Mouse (Mus musculus) myocyte (in vitro differentiated cells): ENCODE data around the gene Rhbdf1. TPM values are rescaled to one million over a fixed set of nuclear protein-coding genes. Genes with fewer than 3 reads are reported as not detected.

Experiments
- H3K27me3 ChIP-seq: one replicate; pipeline ENCODE4 v1.6.1; 2011; ENCODE audit not compliant: control insufficient read depth, insufficient read depth, insufficient read length
- H3K36me3 ChIP-seq: one replicate; pipeline ENCODE4 v1.6.1; 2011; ENCODE audit not compliant: control insufficient read depth, insufficient read depth
- H3K4me2 ChIP-seq: one replicate; pipeline ENCODE4 v1.6.1; 2011; ENCODE audit warnings: low read depth, control low read depth
- H3K4me3 ChIP-seq: one replicate; pipeline ENCODE4 v1.5.1; 2011; ENCODE audit warnings: mild to moderate bottlenecking, control low read depth, moderate library complexity
- H3K79me2 ChIP-seq: one replicate; pipeline ENCODE4 v1.6.1; 2011; ENCODE audit not compliant: control insufficient read depth, insufficient read depth
- H3ac ChIP-seq: one replicate; pipeline ENCODE4 v1.6.1; 2011; ENCODE audit not compliant: control insufficient read depth, insufficient read length
- CEBPB ChIP-seq: IDR thresholded peaks from 2 replicates; pipeline ENCODE4 v1.6.1; 2011; ENCODE audit warnings: mild to moderate bottlenecking, moderate library complexity; ENCODE audit not compliant: poor library complexity, insufficient read depth, severe bottlenecking
- E2F4 ChIP-seq: IDR thresholded peaks from one replicate; pipeline ENCODE4 v1.6.1; 2011; ENCODE audit warnings: mild to moderate bottlenecking, control low read depth, moderate library complexity; ENCODE audit not compliant: insufficient read depth
- MAX ChIP-seq: IDR thresholded peaks from one replicate; pipeline ENCODE4 v1.6.1; 2011; ENCODE audit warnings: low read depth, mild to moderate bottlenecking, control low read depth
- MYOD1 ChIP-seq, 3 experiments: IDR thresholded peaks; one replicate each; pipeline ENCODE4 v1.6.1; 2011; ENCODE audit warnings: control low read depth in 2 of 3, low read depth in 2 of 3, mild to moderate bottlenecking in 2 of 3, moderate library complexity in 1 of 3; ENCODE audit not compliant: insufficient read length in 2 of 3, control insufficient read depth in 1 of 3
- MYOG ChIP-seq, 3 experiments: IDR thresholded peaks; one replicate each; pipeline ENCODE4 v1.6.1; 2011; ENCODE audit warnings: control low read depth in 2 of 3, low read depth in 2 of 3, mild to moderate bottlenecking in 2 of 3; ENCODE audit not compliant: insufficient read length in 2 of 3, control insufficient read depth in 1 of 3, insufficient read depth in 1 of 3
- POLR2A ChIP-seq: IDR thresholded peaks from one replicate; pipeline ENCODE4 v1.6.1; 2011; ENCODE audit warnings: low read depth, mild to moderate bottlenecking, control low read depth, moderate library complexity; ENCODE audit not compliant: insufficient read length
- POLR2AphosphoS2 ChIP-seq: IDR thresholded peaks from one replicate; pipeline ENCODE4 v1.6.1; 2011; ENCODE audit warnings: low read depth, control low read depth; ENCODE audit not compliant: insufficient read length
- REST ChIP-seq: IDR thresholded peaks from one replicate; pipeline ENCODE4 v1.6.1; 2011; ENCODE audit warnings: mild to moderate bottlenecking, control low read depth, moderate library complexity; ENCODE audit not compliant: insufficient read depth, insufficient read length
- SRF ChIP-seq: IDR thresholded peaks from one replicate; pipeline ENCODE4 v1.6.1; 2011; ENCODE audit warnings: low read depth; ENCODE audit not compliant: control insufficient read depth, insufficient read length
- TCF12 ChIP-seq: IDR thresholded peaks from one replicate; pipeline ENCODE4 v1.6.1; 2011; ENCODE audit warnings: mild to moderate bottlenecking, control low read depth; ENCODE audit not compliant: poor library complexity, insufficient read depth, severe bottlenecking
- TCF3 ChIP-seq: IDR thresholded peaks from one replicate; pipeline ENCODE4 v1.6.1; 2011; ENCODE audit warnings: low read depth, control low read depth; ENCODE audit not compliant: insufficient read length
- USF1 ChIP-seq: IDR thresholded peaks from one replicate; pipeline ENCODE4 v1.6.1; 2011; ENCODE audit warnings: low read depth, mild to moderate bottlenecking, control low read depth, moderate library complexity
- polyA plus RNA-seq: library from polyadenylated mRNA; unstranded; fragments of >200 nt; fragmentation: generic; extraction: Trizol; gene quantifications from one replicate; pipeline ENCODE4 v1.2.1, GENCODE M21; 2012; ENCODE audit warnings: missing spikeins

The Rhbdf1 gene
- 73.3 TPM for polyA plus RNA-seq

DNA sequence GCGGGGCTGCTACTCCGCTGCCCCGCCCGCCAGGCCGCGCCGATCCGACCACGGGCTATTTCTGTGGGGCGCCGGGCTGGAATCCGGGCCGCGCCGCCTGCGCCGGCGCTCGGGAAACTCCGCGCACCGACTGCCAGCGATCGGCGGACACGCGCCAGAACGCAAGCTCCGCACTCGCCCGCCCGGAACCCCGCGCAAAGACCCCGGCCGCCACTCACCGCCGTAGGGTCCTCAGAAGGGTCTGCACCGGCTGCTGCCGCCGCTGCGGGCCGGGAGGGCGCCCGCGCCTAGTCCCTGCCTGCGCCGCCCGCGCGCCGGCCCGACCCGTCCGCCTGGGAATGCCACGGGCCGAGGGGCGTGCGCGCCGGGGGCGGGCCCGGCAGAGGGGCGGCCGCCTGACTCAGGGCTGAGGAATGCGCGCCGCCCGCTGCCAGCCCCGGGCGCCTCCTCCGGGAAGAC lies at the start of gene Rhbdf1:
Rhbdf1 (minus strand) TSS at position 350 of the 459 bp plus-strand sequence.
- H3ac ChIP-seq, result peak within 1 kb of the TSS; percentile 74
- peak within 1 kb of the TSS; percentile 62 for H3K4me3 ChIP-seq
- no peaks in the 10 kb centered on the region for H3K36me3 ChIP-seq
- no peaks in the 10 kb centered on the region for H3K27me3 ChIP-seq
- H3K79me2 ChIP-seq, result peaks cover 45% of the 10 kb centered on the region
- TF ChIP-seq POLR2A, result peak; percentile 84
- no peak for TF ChIP-seq SRF
- no peak for TF ChIP-seq USF1
- TF ChIP-seq POLR2AphosphoS2, result peak; percentile 83
- TF ChIP-seq CEBPB, result no peak
- no peak for TF ChIP-seq MYOD1 (IDR thresholded peaks at IDR 0.05; ENCODE audit: control insufficient read depth in 1 of 3, insufficient read length in 2 of 3, low read depth in 2 of 3)
- no peak for TF ChIP-seq TCF12
- TF ChIP-seq TCF3, result no peak
- TF ChIP-seq REST, result no peak
- TF ChIP-seq E2F4, result no peak
- no peak for TF ChIP-seq MAX
- TF ChIP-seq MYOG (IDR thresholded peaks at IDR 0.05; ENCODE audit: control insufficient read depth in 1 of 3, insufficient read depth in 1 of 3, insufficient read length in 2 of 3, low read depth in 2 of 3), result peak in 1 of 3 experiments; percentile 36
- peak within 1 kb of the TSS; percentile 81 for H3K4me2 ChIP-seq

DNA sequence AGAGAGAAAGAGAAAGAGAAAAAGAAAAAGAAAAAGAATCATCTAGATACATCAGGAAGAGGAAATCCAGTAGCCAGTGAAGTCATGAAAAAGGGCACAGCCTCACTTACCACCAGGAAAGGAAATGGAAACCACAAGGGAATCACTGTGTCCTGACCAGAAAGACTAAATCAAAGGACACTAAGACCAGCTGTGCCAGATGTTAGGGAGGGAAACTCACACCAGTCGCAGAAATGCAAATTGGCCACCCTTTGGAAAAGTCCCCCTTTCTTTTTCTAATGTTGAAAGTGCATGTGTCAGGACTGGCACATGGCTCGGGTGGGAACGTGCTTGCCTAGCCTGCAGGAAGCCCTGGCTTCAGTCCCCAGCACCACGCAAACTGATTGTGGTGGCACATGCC lies 49.1 kb upstream of the Rhbdf1 start:
- Histone ChIP-seq H3K27me3 (peaks cover 2% of the 10 kb centered on the region), H3ac (no peak overlapping the region), H3K4me3 (no peak overlapping the region), H3K4me2 (peak overlapping the region; percentile 36), H3K79me2 (peaks cover 10% of the 10 kb centered on the region), H3K36me3 (no peaks in the 10 kb centered on the region)
- no peak for TF ChIP-seq E2F4
- TF ChIP-seq CEBPB, result no peak
- TF ChIP-seq TCF12, result no peak
- no peak for TF ChIP-seq TCF3
- TF ChIP-seq USF1, result no peak
- TF ChIP-seq POLR2A, result no peak
- TF ChIP-seq MYOG (IDR thresholded peaks at IDR 0.05; ENCODE audit: control insufficient read depth in 1 of 3, insufficient read depth in 1 of 3, insufficient read length in 2 of 3, low read depth in 2 of 3), result no peak
- TF ChIP-seq POLR2AphosphoS2, result no peak
- no peak for TF ChIP-seq MAX
- no peak for TF ChIP-seq REST

DNA sequence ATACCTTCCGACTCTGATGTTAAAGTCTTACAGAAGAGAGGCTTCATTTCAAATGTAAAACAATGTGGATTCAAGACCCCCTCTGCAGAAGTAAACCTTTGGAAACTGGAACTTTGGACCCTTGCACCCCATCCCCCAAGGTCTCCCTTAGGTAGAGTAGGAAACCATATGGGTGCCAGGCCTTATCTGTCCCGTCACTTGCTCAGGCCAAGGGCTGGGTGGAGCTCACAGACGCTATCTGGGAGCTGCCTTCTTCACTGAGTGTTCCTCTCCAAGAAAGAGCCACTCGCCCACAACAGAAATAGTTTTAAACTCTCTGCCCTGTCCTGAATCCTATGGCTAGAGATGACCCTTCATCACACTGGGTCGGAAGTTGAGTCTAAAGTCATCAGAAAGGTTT lies 46.9 kb upstream of the Rhbdf1 start:
- no peak overlapping the region for H3ac ChIP-seq
- H3K4me2 ChIP-seq, result no peak overlapping the region
- H3K4me3 ChIP-seq, result no peak overlapping the region
- no peak for TF ChIP-seq USF1
- no peak for TF ChIP-seq REST
- TF ChIP-seq SRF, result no peak
- no peak for TF ChIP-seq POLR2A
- no peak for TF ChIP-seq MYOD1 (IDR thresholded peaks at IDR 0.05; ENCODE audit: control insufficient read depth in 1 of 3, insufficient read length in 2 of 3, low read depth in 2 of 3)
- TF ChIP-seq MYOG (IDR thresholded peaks at IDR 0.05; ENCODE audit: control insufficient read depth in 1 of 3, insufficient read depth in 1 of 3, insufficient read length in 2 of 3, low read depth in 2 of 3), result no peak
- TF ChIP-seq TCF3, result no peak
- no peak for TF ChIP-seq E2F4
- no peak for TF ChIP-seq TCF12
- TF ChIP-seq POLR2AphosphoS2, result no peak
- H3K27me3 ChIP-seq, result no peaks in the 10 kb centered on the region
- H3K36me3 ChIP-seq, result no peaks in the 10 kb centered on the region
- peaks cover 17% of the 10 kb centered on the region for H3K79me2 ChIP-seq

DNA sequence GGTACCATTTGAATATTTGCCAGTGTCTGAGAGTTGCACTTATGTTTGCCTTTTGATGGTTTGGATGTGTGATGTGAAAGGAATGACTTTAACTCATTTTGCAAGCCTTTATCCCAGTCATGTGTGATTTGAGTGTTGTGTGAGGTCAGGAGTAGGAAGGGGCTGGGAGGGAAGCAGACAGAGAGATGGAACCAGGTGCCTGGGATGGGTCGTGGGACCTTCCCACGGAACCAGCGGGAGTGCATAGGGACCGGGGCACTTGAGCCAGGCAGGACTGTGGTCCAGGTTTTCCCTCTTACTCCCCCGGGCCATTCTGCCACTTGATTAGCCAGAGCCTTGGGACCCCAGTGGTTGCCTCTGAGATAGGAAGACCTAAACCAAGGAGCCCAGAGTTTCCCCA lies 45.9 kb upstream of the Rhbdf1 start:
- peak overlapping the region; percentile 61 for H3K4me3 ChIP-seq
- no peak for TF ChIP-seq TCF3
- no peak for TF ChIP-seq POLR2AphosphoS2
- no peak for TF ChIP-seq CEBPB
- TF ChIP-seq SRF, result no peak
- TF ChIP-seq MYOD1 (IDR thresholded peaks at IDR 0.05; ENCODE audit: control insufficient read depth in 1 of 3, insufficient read length in 2 of 3, low read depth in 2 of 3), result no peak
- TF ChIP-seq MYOG (IDR thresholded peaks at IDR 0.05; ENCODE audit: control insufficient read depth in 1 of 3, insufficient read depth in 1 of 3, insufficient read length in 2 of 3, low read depth in 2 of 3), result no peak
- H3K27me3 ChIP-seq, result no peaks in the 10 kb centered on the region
- peaks cover 27% of the 10 kb centered on the region for H3K79me2 ChIP-seq
- peak overlapping the region; percentile 58 for H3ac ChIP-seq
- no peaks in the 10 kb centered on the region for H3K36me3 ChIP-seq
- peak overlapping the region; percentile 99 for H3K4me2 ChIP-seq

DNA sequence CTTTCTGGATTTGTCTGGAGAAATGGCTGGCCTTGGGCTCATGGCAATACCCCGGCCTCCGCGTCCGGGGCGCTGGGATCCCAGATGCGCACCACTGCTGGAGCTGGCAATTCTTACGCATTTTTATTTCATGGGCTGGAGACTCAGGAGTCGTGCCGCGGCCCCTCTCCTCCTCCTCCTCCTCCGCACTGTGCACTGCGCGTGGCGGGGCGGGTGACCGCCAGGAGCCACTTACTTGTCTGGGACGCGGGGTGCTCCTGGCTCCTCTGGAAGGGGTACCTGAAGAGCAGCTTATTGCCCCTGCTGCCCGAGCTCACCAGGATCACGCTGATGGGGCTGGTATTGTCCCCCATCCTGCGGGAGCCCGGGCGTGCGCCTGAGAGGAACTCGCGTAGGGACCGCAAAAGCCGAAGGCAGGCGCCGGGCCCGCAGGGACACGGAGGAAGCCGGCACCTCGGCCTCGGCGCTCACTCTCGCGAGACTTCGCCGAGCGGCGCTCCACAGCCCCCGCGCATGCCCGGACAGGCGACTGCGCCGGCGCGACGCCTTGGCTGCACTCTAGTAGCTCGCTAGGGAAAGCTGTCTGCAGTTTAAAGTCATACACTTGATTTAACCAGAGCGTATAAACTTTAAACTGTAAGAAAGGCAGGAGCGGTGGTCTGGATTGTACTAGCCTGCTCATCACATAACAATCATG lies 45.2 kb upstream of the Rhbdf1 start, which contains the start of gene Nprl3:
Nprl3 (minus strand) TSS at position 520 of the 697 bp plus-strand sequence.
- Histone ChIP-seq H3K4me3 (peak within 1 kb of the TSS; percentile 61), H3K4me2 (peak within 1 kb of the TSS; percentile 99), H3K79me2 (peaks cover 28% of the 10 kb centered on the region), H3ac (peak within 1 kb of the TSS; percentile 58), H3K27me3 (no peaks in the 10 kb centered on the region), H3K36me3 (no peaks in the 10 kb centered on the region)
- TF ChIP-seq POLR2AphosphoS2 (peak; percentile 98), POLR2A (peak; percentile 96), USF1 (no peak), MYOD1 (IDR thresholded peaks at IDR 0.05; ENCODE audit: control insufficient read depth in 1 of 3, insufficient read length in 2 of 3, low read depth in 2 of 3) (no peak), TCF12 (no peak), TCF3 (no peak)
